Mouse (Mus musculus): Measurements from ENCODE around the gene Tbc1d8. TPM values are rescaled to one million over a fixed set of nuclear protein-coding genes. Genes with fewer than 3 reads are reported as not detected.

The Tbc1d8 gene
- polyA plus RNA-seq, 1 experiment from 2014 or later = 9.3 TPM

DNA sequence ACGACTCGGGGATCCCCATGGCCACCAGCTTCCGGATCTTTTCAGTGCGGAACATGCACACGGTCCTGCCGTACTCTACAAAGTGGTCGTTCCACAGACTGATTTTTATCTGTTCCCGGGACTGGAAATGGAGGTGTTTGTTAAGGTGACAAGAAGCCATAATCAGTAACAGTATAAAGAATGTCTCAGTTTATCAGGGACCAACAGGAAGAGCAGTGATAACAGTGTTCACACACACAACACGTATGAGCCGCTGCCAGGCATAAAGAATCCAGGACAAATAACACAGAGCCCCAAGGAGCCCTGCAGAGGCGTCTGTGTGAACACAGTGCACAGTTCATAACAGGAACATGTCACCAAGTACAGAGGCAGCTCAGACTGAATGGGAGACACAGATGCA is 89.2 kb downstream of the Tbc1d8 start:
- H3K36me3 ChIP-seq = peaks cover 6% of the 10 kb centered on the region; the same call in 1 of the 2 replicates
- no peak overlapping the region for H3K9ac ChIP-seq
- no peak overlapping the region for H3K27ac ChIP-seq
- no peak for ATAC-seq (ENCODE audit: insufficient number of reproducible peaks, low FRiP score, low TSS enrichment, low read depth)
- no peak overlapping the region for H3K4me2 ChIP-seq
- 87% methylated on average over 11 of the region's 11 CpGs for WGBS
- no peak overlapping the region for H3K4me3 ChIP-seq
- no peaks in the 10 kb centered on the region for H3K4me1 ChIP-seq
- no peaks in the 10 kb centered on the region for H3K9me3 ChIP-seq
- no peaks in the 10 kb centered on the region for H3K27me3 ChIP-seq

DNA sequence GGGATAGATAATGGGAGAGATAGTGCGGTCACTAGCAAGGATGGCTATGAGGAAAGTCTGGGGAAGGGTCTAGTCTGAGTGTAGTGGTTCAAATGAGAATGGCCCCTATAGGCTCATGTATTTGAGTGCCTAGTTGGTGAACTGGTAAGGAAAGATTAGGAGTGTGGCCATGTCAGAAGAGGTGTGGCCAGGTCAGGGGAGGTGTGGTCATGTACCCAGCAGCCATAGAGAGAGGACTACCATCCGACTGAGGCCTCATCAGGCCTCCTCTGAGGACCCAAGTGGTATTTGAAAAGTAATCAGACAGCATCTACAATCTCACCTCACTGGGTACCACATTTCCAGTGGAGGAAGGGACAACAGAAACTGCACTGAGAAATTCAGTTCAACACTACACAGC is 90.4 kb downstream of the Tbc1d8 start:
- no peaks in the 10 kb centered on the region for H3K9me3 ChIP-seq
- no peak overlapping the region for H3K4me2 ChIP-seq
- H3K27ac ChIP-seq = no peak overlapping the region
- H3K4me3 ChIP-seq = no peak overlapping the region
- ATAC-seq (ENCODE audit: insufficient number of reproducible peaks, low FRiP score, low TSS enrichment, low read depth) = peak; percentile 37; the same call in 1 of the 2 replicates
- peaks cover 4% of the 10 kb centered on the region; the same call in 1 of the 2 replicates for H3K36me3 ChIP-seq
- H3K9ac ChIP-seq = no peak overlapping the region
- H3K4me1 ChIP-seq = no peaks in the 10 kb centered on the region
- no peaks in the 10 kb centered on the region for H3K27me3 ChIP-seq
- 80% methylated on average over 2 of the region's 2 CpGs for WGBS

DNA sequence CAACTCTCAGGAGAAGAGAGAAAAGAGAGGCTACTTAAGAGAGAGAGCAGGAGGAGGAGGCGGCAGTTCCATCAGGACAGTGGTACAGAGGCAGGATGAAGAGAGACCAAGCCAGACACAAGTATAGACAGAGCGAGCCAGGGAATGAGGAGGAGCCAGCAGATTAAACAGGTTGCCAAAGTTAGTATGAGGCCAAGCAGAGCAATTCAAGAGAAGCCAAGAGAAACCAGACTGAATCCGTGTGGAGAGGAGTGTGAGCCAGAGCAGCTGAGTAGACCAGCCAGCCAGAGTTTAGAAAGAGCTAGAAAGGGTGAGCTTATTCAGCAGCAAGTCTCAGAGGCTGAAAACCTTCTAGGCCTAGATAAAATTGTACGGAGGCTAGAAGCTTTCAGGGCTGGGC is 91.1 kb downstream of the Tbc1d8 start:
- Histone ChIP-seq H3K4me3 (no peak overlapping the region), H3K27ac (no peak overlapping the region), H3K9ac (no peak overlapping the region), H3K27me3 (no peaks in the 10 kb centered on the region), H3K4me2 (no peak overlapping the region), H3K9me3 (no peaks in the 10 kb centered on the region), H3K36me3 (peaks cover 4% of the 10 kb centered on the region; the same call in 1 of the 2 replicates), H3K4me1 (no peaks in the 10 kb centered on the region)
- WGBS = 70% methylated on average over 4 of the region's 4 CpGs
- no peak for ATAC-seq (ENCODE audit: insufficient number of reproducible peaks, low FRiP score, low TSS enrichment, low read depth)

DNA sequence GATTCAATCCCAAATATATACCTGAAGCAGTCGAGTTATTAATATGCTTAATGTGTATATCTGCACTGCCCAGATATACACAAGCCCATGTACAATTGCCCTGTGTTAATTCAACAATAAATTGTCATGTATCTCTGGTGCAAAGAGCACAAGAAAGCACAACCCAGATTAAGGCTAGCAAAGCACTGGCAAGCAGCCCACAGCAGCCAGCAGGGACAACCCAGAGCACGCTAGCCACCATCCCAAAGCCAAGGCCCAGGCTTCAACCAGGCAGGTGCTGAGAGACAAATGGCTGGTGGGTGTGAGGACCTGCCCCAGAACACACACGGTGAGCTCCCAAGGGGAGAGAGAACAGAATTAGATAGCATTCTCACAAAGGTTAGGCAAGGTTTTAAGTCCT is 92.1 kb downstream of the Tbc1d8 start:
- Histone ChIP-seq H3K4me2 (no peak overlapping the region), H3K27me3 (no peaks in the 10 kb centered on the region), H3K9ac (no peak overlapping the region), H3K36me3 (peaks cover 4% of the 10 kb centered on the region; the same call in 1 of the 2 replicates), H3K27ac (no peak overlapping the region), H3K9me3 (no peaks in the 10 kb centered on the region), H3K4me1 (no peaks in the 10 kb centered on the region), H3K4me3 (no peak overlapping the region)
- no peak for ATAC-seq (ENCODE audit: insufficient number of reproducible peaks, low FRiP score, low TSS enrichment, low read depth)
- 72% methylated on average over 3 of the region's 3 CpGs for WGBS

DNA sequence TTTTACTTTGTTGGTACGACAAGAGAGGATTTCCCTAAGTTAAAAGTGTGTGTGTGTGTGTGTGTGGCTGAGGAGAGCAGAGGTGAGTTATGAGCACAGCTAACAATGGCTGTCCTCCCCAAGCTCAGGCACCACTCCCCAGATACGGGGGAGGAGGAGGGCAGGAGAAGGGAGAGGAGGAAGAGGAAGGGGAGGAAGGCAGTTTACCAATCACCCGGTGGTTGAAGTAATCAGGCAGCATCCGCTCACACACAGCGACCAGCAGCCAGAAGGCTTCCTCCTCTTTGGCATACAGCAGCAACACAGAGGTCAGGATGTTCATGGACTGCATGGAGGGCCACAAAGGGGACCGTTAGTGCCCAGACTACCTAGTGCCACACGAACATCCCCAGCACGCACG is 93.6 kb downstream of the Tbc1d8 start:
- Histone ChIP-seq H3K9me3 (no peaks in the 10 kb centered on the region), H3K9ac (no peak overlapping the region), H3K27me3 (no peaks in the 10 kb centered on the region), H3K27ac (no peak overlapping the region), H3K4me2 (no peak overlapping the region), H3K4me1 (no peaks in the 10 kb centered on the region), H3K36me3 (peaks cover 8% of the 10 kb centered on the region; the same call in 1 of the 2 replicates), H3K4me3 (no peak overlapping the region)
- WGBS = 82% methylated on average over 9 of the region's 9 CpGs
- ATAC-seq (ENCODE audit: insufficient number of reproducible peaks, low FRiP score, low TSS enrichment, low read depth) = no peak

DNA sequence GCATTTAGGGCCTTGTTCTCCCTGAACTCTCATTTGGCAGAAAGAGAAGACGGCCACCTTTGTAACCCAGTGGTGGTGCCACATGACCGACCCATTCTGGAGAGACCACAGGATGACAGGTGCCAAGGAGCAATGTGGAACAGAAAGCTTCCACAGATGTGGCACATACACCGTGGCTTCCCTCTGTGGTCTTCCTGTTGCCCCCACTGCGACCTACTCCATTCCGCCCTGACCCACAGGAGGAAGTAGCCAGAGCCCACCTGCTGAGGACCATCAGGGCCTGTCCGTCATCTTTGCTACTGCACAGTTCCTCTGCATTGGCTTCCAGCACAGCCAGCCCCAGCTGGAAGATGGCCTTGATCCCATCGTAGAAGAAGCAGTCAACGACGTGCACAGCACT is 97.5 kb downstream of the Tbc1d8 start:
- Histone ChIP-seq H3K9me3 (no peaks in the 10 kb centered on the region), H3K4me3 (no peak overlapping the region), H3K36me3 (peaks cover 19% of the 10 kb centered on the region; the same call in 1 of the 2 replicates), H3K4me2 (no peak overlapping the region), H3K27me3 (no peaks in the 10 kb centered on the region), H3K27ac (no peak overlapping the region), H3K9ac (no peak overlapping the region), H3K4me1 (no peaks in the 10 kb centered on the region)
- WGBS = 84% methylated on average over 9 of the region's 9 CpGs
- ATAC-seq (ENCODE audit: insufficient number of reproducible peaks, low FRiP score, low TSS enrichment, low read depth) = no peak

DNA sequence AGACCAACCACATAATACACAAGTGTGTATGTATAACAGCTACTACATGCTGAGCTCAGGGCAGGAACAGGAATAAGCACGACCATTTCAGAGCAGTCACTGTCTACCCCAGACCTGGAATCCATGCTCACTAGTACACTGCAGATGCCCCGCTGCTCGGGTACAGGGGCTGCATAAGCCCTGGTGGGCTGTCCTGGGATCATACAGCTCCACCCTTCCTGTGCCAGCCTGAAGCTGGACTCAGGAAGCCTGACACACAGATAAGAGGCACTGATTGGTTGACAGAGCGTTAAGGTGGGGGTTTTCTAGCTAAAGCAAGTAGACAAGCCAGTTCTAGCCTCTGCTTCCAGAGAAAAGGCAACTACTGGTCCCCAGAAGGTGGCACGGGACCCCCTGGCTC is 99.5 kb downstream of the Tbc1d8 start:
- Histone ChIP-seq H3K4me1 (no peaks in the 10 kb centered on the region), H3K36me3 (peaks cover 19% of the 10 kb centered on the region; the same call in 1 of the 2 replicates), H3K27me3 (no peaks in the 10 kb centered on the region), H3K4me3 (no peak overlapping the region), H3K27ac (no peak overlapping the region), H3K9me3 (no peaks in the 10 kb centered on the region), H3K9ac (no peak overlapping the region), H3K4me2 (no peak overlapping the region)
- no peak for ATAC-seq (ENCODE audit: insufficient number of reproducible peaks, low FRiP score, low TSS enrichment, low read depth)
- 59% methylated on average over 5 of the region's 5 CpGs for WGBS

DNA sequence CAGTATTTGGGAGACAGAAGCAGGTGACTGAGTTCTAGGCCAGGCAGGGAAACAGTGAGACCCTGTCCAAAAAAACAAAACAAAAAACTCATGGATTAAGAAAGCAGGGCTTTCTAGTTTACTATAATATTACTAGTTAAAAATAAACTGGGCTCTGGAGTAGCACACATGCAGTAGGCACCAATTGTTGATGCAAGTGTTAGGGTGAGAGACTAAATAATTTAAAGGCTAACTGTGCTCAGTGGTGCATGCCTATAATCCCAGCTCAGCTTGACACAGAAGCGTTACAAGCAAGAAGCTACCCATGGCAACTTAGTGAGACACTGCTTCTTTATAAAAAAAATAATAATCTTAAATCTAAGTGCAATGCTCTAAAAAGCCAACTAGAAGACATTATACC is 100.0 kb downstream of the Tbc1d8 start:
- Histone ChIP-seq H3K36me3 (peaks cover 24% of the 10 kb centered on the region; the same call in 1 of the 2 replicates), H3K27me3 (no peaks in the 10 kb centered on the region), H3K27ac (no peak overlapping the region), H3K4me1 (no peaks in the 10 kb centered on the region), H3K9ac (no peak overlapping the region), H3K9me3 (no peaks in the 10 kb centered on the region), H3K4me2 (no peak overlapping the region), H3K4me3 (no peak overlapping the region)
- ATAC-seq (ENCODE audit: insufficient number of reproducible peaks, low FRiP score, low TSS enrichment, low read depth) = no peak
- WGBS = 80% methylated on average over 1 of the region's 1 CpGs

DNA sequence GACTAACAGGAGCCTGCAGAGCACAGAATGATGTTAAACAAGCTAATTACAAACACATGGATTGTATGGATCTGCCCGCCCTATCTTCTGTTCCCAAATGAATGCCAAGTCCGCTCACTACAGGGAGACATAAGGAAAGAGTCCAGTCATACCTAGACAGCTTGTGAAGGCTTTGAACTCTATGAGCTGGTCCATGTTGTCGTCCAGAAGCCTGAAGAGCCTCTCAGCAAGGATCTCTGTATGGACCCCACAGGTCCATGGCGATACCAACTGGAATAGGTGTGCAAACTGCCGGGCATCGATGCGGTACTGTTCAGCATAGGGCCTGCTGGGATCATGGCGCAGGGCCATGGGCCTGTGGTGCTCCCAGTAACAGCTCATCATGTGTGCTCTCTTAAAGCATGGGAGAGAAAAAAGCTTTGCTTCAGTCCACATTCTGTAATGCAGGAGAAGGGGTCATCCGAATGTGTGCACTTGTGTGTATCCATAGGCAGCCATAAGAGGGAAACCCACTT is 101.8 kb downstream of the Tbc1d8 start:
- Histone ChIP-seq H3K4me3 (no peak overlapping the region), H3K4me2 (no peak overlapping the region), H3K27ac (no peak overlapping the region), H3K4me1 (no peaks in the 10 kb centered on the region), H3K9ac (no peak overlapping the region), H3K27me3 (no peaks in the 10 kb centered on the region), H3K9me3 (no peaks in the 10 kb centered on the region), H3K36me3 (peaks cover 41% of the 10 kb centered on the region)
- WGBS = 89% methylated on average over 9 of the region's 9 CpGs
- no peak for ATAC-seq (ENCODE audit: insufficient number of reproducible peaks, low FRiP score, low TSS enrichment, low read depth)

DNA sequence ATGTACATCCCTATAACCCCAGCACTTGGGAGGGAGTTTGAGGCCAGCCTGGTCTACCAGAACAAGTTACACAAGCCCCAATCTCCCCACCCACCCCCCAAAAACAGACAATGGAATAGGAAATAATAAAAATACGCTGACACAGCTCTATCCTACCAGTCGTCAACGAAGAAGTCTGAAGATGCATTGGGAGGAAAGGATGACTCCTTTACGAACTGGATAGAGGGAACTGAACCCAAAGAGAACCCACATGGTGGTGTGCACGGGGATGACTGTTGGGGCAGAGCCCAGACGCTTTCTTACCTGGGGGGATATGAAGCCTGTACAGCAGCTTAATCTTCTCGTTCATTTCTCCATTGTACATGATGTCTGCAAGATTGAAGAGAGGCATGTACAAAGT is 102.4 kb downstream of the Tbc1d8 start:
- 80% methylated on average over 7 of the region's 7 CpGs for WGBS
- Histone ChIP-seq H3K4me3 (no peak overlapping the region), H3K36me3 (peaks cover 45% of the 10 kb centered on the region)

DNA sequence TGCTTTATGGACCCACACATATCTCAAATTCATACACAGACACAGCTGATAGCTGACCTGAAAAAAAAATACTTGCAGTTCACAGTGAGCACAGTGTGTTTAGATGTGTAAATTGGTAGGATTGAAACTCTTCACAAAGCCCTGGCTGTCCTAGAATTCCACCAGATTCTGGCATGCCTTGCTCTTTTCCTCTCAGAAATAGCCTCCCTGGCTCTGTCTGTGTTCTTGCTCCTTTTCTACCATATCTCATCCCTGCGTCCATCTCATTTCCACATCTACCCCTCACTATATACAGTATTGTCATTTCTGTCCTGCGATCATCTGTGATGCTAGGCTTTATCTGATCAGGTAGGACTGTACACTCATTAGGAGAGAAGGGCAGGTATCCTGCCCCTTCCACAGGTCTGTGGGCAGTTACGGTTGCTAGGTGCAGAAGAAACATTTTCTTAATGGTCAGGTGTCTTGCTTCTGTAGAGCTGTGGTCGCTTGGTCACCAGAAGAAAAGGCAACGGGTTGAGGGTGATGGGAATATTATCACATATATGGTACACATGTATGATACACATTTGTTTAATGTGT is 104.2 kb downstream of the Tbc1d8 start:
- Histone ChIP-seq H3K4me2 (no peak overlapping the region), H3K36me3 (peaks cover 62% of the 10 kb centered on the region), H3K9ac (no peak overlapping the region), H3K27me3 (no peaks in the 10 kb centered on the region), H3K27ac (no peak overlapping the region), H3K4me3 (no peak overlapping the region), H3K9me3 (no peaks in the 10 kb centered on the region), H3K4me1 (peaks cover 4% of the 10 kb centered on the region)
- no peak for ATAC-seq (ENCODE audit: insufficient number of reproducible peaks, low FRiP score, low TSS enrichment, low read depth)
- 89% methylated on average over 5 of the region's 5 CpGs for WGBS

More for the DNA sequence above, 102.4 kb downstream of the Tbc1d8 start:
- ATAC-seq (ENCODE audit: insufficient number of reproducible peaks, low FRiP score, low TSS enrichment, low read depth) = no peak
- Histone ChIP-seq H3K4me2 (no peak overlapping the region), H3K9ac (no peak overlapping the region), H3K27me3 (no peaks in the 10 kb centered on the region), H3K27ac (no peak overlapping the region), H3K9me3 (no peaks in the 10 kb centered on the region), H3K4me1 (no peaks in the 10 kb centered on the region)

DNA sequence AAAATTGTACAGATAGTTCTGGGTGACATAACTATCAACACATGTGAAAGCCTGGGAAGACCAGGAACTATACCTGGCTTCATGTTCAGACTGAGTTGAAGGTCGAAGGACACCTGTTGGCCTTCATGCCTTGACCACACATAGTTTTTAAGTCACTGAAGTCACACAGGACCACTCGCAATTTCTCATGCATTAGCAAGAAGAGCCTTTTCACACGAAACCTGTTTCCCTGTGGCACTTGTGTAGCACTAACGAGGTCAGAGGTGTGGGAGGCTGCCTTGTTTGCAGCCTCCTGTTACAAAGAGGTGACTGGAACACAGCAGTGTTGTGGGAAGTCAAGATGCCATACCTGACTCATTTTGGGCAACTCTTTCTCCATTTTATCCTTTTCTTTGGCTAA is 105.2 kb downstream of the Tbc1d8 start:
- Histone ChIP-seq H3K9ac (no peak overlapping the region), H3K4me2 (no peak overlapping the region), H3K36me3 (peaks cover 65% of the 10 kb centered on the region), H3K4me3 (no peak overlapping the region), H3K9me3 (no peaks in the 10 kb centered on the region), H3K4me1 (peaks cover 8% of the 10 kb centered on the region), H3K27ac (no peak overlapping the region), H3K27me3 (no peaks in the 10 kb centered on the region)
- 60% methylated on average over 4 of the region's 4 CpGs for WGBS
- ATAC-seq (ENCODE audit: insufficient number of reproducible peaks, low FRiP score, low TSS enrichment, low read depth) = no peak

Data from limb, embryonic 15.5 days (tissue).